Mouse (Mus musculus): ENCODE measurements around the gene Tex52.

Tex52 gene

DNA sequence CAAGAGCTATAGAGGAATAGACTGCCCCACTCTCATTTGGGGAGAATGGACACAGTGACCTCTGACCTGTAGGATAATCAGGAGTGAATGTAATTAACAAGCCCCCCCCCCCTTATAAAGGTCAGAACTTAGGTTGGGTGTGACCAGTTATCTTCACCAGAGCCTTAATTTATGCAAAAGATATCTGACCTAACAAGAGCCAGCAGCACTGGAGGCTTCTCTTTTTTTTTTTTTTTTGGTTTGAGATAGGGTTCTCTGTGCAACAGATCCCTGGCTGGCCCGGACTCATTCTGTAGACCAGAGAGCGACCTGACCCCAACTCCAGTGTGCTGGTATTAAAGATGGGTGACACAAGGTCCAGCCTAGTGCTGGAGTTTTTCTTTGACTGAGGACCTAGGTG, 54.0 kb downstream of the Tex52 start:
- DNase-seq (ENCODE audit: low spot score in 2 of 2), result no peak

DNA sequence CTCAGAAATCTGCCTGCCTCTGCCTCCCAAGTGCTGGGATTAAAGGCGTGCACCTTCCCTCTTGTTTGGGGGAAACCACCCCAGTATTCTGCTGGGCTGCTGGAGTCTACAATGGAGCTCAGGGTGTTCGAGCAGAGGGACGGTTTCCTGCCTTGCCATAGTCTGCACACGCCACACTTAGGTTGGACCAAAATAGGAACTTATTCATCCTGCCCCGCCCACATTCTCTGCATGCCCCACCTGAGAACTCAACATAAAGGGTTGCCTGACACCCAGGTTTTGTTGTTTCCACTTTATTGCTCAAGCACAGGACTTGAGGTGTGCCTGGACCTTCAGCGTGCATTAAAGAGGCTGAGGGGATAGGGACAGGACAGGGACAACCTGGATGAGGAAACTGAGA, 54.6 kb downstream of the Tex52 start:
- no peak for DNase-seq (ENCODE audit: low spot score in 2 of 2)

DNA sequence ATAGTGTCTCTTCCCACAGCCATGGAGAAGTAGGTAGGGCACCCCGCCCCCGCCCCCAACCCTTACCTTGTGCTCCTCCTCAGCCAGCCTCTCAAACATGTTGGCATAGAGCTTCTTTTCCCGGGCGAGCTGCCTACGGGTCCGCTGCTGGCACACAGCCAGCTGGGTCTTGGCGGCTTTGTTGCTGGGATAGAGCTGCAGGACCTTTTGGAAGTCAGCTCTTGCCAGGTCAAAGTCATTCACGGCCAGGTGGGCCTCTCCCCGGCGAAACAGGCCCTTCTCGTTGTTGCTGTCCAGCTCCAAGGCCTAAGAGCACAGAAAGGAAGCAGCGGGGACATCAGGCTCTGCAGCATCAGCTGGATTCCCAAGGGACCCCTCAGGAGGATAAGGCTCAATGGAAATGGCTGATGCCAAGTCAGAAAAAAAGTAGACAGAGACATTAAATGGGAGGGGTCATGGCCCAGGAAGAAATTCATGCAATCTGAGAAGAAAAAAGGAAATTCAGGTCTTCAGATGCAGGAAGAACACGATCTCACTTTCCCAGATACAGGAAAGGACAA, 57.2 kb downstream of the Tex52 start:
- DNase-seq (ENCODE audit: low spot score in 2 of 2), result no peak

DNA sequence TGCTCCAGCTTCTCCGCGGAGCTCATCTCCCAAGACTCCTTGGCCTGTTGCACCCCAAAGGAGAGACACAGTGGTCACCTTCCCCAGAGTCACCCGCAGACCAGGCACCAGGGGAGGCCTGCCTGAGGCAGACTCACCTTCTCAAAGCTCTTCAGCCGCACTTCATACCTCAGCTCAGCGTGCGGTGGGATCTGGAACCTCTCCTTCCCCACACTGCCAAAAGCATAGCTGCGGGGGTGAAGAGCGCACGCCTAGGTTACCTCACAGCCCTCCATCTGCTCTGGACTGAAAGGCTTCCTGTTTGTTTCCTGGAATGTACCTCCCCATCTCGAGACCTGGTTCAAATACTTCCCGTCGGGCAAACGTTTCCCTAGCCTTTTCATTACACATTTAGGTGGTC, 58.3 kb downstream of the Tex52 start:
- DNase-seq (ENCODE audit: low spot score in 2 of 2), result no peak
